Mouse (Mus musculus) testis, adult 2 months (tissue): Measurements from ENCODE around the gene Cldnd1. TPM values are rescaled to one million over a fixed set of nuclear protein-coding genes. Genes with fewer than 3 reads are reported as not detected.

Experiments used
- H3K27ac ChIP-seq: fragments of 200-500 bp; 2 replicates; pipeline ENCODE4 v1.5.1; 2012; ENCODE audit warnings: low read depth, low read length; ENCODE audit not compliant: control insufficient read depth, insufficient read depth
- H3K27me3 ChIP-seq: fragments of 200-500 bp; 2 replicates; pipeline ENCODE4 v1.6.1; 2012; ENCODE audit warnings: mild to moderate bottlenecking, low read length, moderate library complexity; ENCODE audit not compliant: control insufficient read depth, insufficient read depth
- H3K36me3 ChIP-seq: fragments of 200-500 bp; 2 replicates; pipeline ENCODE4 v1.6.1; 2012; ENCODE audit warnings: mild to moderate bottlenecking, low read length; ENCODE audit not compliant: control insufficient read depth, insufficient read depth
- H3K4me1 ChIP-seq: fragments of 200-500 bp; 2 replicates; pipeline ENCODE4 v1.6.1; 2012; ENCODE audit warnings: low read length; ENCODE audit not compliant: control insufficient read depth, insufficient read depth
- H3K4me3 ChIP-seq: fragments of 200-500 bp; 2 replicates; pipeline ENCODE4 v1.5.1; 2012; ENCODE audit warnings: low read depth, mild to moderate bottlenecking, low read length, moderate library complexity, mixed read lengths; ENCODE audit not compliant: control insufficient read depth
- CTCF ChIP-seq: fragments of 200-500 bp; IDR thresholded peaks from 2 replicates; pipeline ENCODE4 v1.5.1; 2012; ENCODE audit warnings: low read depth, mild to moderate bottlenecking, inconsistent platforms, low read length, moderate library complexity; ENCODE audit not compliant: control insufficient read depth, insufficient read depth, insufficient replicate concordance
- POLR2A ChIP-seq: fragments of 200-500 bp; IDR thresholded peaks from 2 replicates; pipeline ENCODE4 v1.6.1; 2012; ENCODE audit warnings: low read depth, mild to moderate bottlenecking, inconsistent platforms, low read length, moderate library complexity; ENCODE audit not compliant: control insufficient read depth
- polyA plus RNA-seq: library from polyadenylated mRNA; depleted of rRNA; stranded (reverse); fragments of >200 nt; gene quantifications from 2 replicates; pipeline ENCODE4 v1.2.3, GENCODE M21; 2012

Gene Cldnd1
- polyA plus RNA-seq, 1 experiment: 50.5 TPM

GRCm38 (mm10) chr16:58688534-58688933 is 39.2 kb upstream of the Cldnd1 start:
- TF ChIP-seq CTCF: no peak
- TF ChIP-seq POLR2A: no peak
- H3K4me1 ChIP-seq: no peaks in the 10 kb centered on the region

GRCm38 (mm10) chr16:58689555-58690169 is 38.0 kb upstream of the Cldnd1 start:
- Histone ChIP-seq H3K4me1 (no peaks in the 10 kb centered on the region), H3K4me3 (no peak overlapping the region), H3K36me3 (no peaks in the 10 kb centered on the region), H3K27me3 (no peaks in the 10 kb centered on the region), H3K27ac (no peak overlapping the region)
- no peak for TF ChIP-seq CTCF
- no peak for TF ChIP-seq POLR2A

More at GRCm38 (mm10) chr16:58688534-58688933, 39.2 kb upstream of the Cldnd1 start:
- no peaks in the 10 kb centered on the region for H3K36me3 ChIP-seq
- no peak overlapping the region for H3K27ac ChIP-seq
- no peak overlapping the region for H3K4me3 ChIP-seq
- H3K27me3 ChIP-seq: no peaks in the 10 kb centered on the region

GRCm38 (mm10) chr16:58690322-58690732 is 37.4 kb upstream of the Cldnd1 start:
- no peak overlapping the region for H3K27ac ChIP-seq
- H3K36me3 ChIP-seq: no peaks in the 10 kb centered on the region
- H3K4me3 ChIP-seq: no peak overlapping the region
- no peak for TF ChIP-seq CTCF
- no peak for TF ChIP-seq POLR2A
- H3K4me1 ChIP-seq: no peaks in the 10 kb centered on the region
- H3K27me3 ChIP-seq: no peaks in the 10 kb centered on the region

- Histone ChIP-seq H3K36me3 (no peaks in the 10 kb centered on the region), H3K27ac (no peak overlapping the region), H3K27me3 (no peaks in the 10 kb centered on the region), H3K4me3 (no peak overlapping the region), H3K4me1 (no peaks in the 10 kb centered on the region)
- no peak for TF ChIP-seq POLR2A
Measured at GRCm38 (mm10) chr16:58694091-58694490, 33.6 kb upstream of the Cldnd1 start.

- Histone ChIP-seq H3K27ac (no peak overlapping the region), H3K27me3 (no peaks in the 10 kb centered on the region), H3K36me3 (no peaks in the 10 kb centered on the region), H3K4me3 (no peak overlapping the region), H3K4me1 (no peaks in the 10 kb centered on the region)
- TF ChIP-seq CTCF (no peak), POLR2A (no peak)
Measured at GRCm38 (mm10) chr16:58696796-58697195, 30.9 kb upstream of the Cldnd1 start.

GRCm38 (mm10) chr16:58697261-58697660 is 30.4 kb upstream of the Cldnd1 start:
- H3K27me3 ChIP-seq: no peaks in the 10 kb centered on the region
- no peaks in the 10 kb centered on the region for H3K4me1 ChIP-seq
- no peaks in the 10 kb centered on the region for H3K36me3 ChIP-seq
- no peak overlapping the region for H3K4me3 ChIP-seq
- TF ChIP-seq CTCF (no peak), POLR2A (no peak)
- no peak overlapping the region for H3K27ac ChIP-seq

- Histone ChIP-seq H3K27me3 (no peaks in the 10 kb centered on the region), H3K27ac (no peak overlapping the region), H3K36me3 (no peaks in the 10 kb centered on the region), H3K4me1 (no peaks in the 10 kb centered on the region), H3K4me3 (no peak overlapping the region)
- TF ChIP-seq POLR2A (no peak), CTCF (no peak)
Measured at GRCm38 (mm10) chr16:58700174-58700573, 27.5 kb upstream of the Cldnd1 start.

- TF ChIP-seq CTCF (no peak), POLR2A (no peak)
- Histone ChIP-seq H3K4me3 (no peak overlapping the region), H3K36me3 (no peaks in the 10 kb centered on the region), H3K4me1 (no peaks in the 10 kb centered on the region), H3K27ac (no peak overlapping the region), H3K27me3 (no peaks in the 10 kb centered on the region)
Measured at GRCm38 (mm10) chr16:58700816-58701424, 26.8 kb upstream of the Cldnd1 start.
